Mouse (Mus musculus) brain, adult 2 months (tissue): ENCODE results near the gene Lypd6.

Source experiments
- DNase-seq: peaks from one replicate; pipeline ENCODE4 v3.0.0; 2011; ENCODE audit warnings: low read depth, low spot score

Lypd6 gene

GRCm38 (mm10) chr2:50166082-50166481 is 99.9 kb downstream of the Lypd6 start:
- DNase-seq: no peak

- no peak for DNase-seq
Measured at GRCm38 (mm10) chr2:50173730-50174528, 107.7 kb downstream of the Lypd6 start.

GRCm38 (mm10) chr2:50175709-50176108 is 109.5 kb downstream of the Lypd6 start:
- DNase-seq: no peak

GRCm38 (mm10) chr2:50179164-50179563 is 112.9 kb downstream of the Lypd6 start:
- peak; percentile 42 for DNase-seq

GRCm38 (mm10) chr2:50180423-50180822 is 114.2 kb downstream of the Lypd6 start:
- DNase-seq: no peak

- no peak for DNase-seq
Measured at GRCm38 (mm10) chr2:50181332-50181731, 115.1 kb downstream of the Lypd6 start.

GRCm38 (mm10) chr2:50186711-50187405 is 120.6 kb downstream of the Lypd6 start:
- DNase-seq: peak; percentile 47

GRCm38 (mm10) chr2:50188856-50189255 is 122.6 kb downstream of the Lypd6 start:
- DNase-seq: no peak

- peak; percentile 78 for DNase-seq
Measured at GRCm38 (mm10) chr2:50196681-50197080, 130.5 kb downstream of the Lypd6 start.

GRCm38 (mm10) chr2:50197801-50198200 is 131.6 kb downstream of the Lypd6 start:
- DNase-seq: peak; percentile 25

GRCm38 (mm10) chr2:50200541-50200940 is 134.3 kb downstream of the Lypd6 start:
- no peak for DNase-seq

GRCm38 (mm10) chr2:50220574-50220973 is 154.3 kb downstream of the Lypd6 start:
- DNase-seq: no peak

- DNase-seq: no peak
Measured at GRCm38 (mm10) chr2:50225019-50225418, 158.8 kb downstream of the Lypd6 start.

- DNase-seq: no peak
Measured at GRCm38 (mm10) chr2:50233491-50233890, 167.3 kb downstream of the Lypd6 start.
